Mouse (Mus musculus) stomach, embryonic 15.5 days (tissue): ENCODE results near the gene Pdgfb. TPM values are rescaled to one million over a fixed set of nuclear protein-coding genes. Genes with fewer than 3 reads are reported as not detected.

Experiments
- ATAC-seq: fragments of 200-750 bp; cut with Nextera tagmentation; 2 replicates; pipeline ENCODE4 v1.8.0; 2017; ENCODE audit warnings: low read depth, moderate number of reproducible peaks, moderate TSS enrichment; ENCODE audit not compliant: insufficient read depth, low FRiP score
- H3K27ac ChIP-seq: fragments of 300-500 bp; sonication (generic); 2 replicates; pipeline ENCODE4 v1.5.1; 2015; ENCODE audit warnings: mild to moderate bottlenecking, inconsistent platforms
- H3K27me3 ChIP-seq: fragments of 300-500 bp; sonication (generic); replicated peaks from 2 replicates; pipeline ENCODE4 v1.6.1; 2015; ENCODE audit warnings: inconsistent platforms
- H3K36me3 ChIP-seq: fragments of 300-500 bp; sonication (generic); 2 replicates; pipeline ENCODE4 v1.6.1; 2015; ENCODE audit warnings: inconsistent platforms
- H3K4me1 ChIP-seq: fragments of 300-500 bp; sonication (generic); 2 replicates; pipeline ENCODE4 v1.6.1; 2015; ENCODE audit warnings: inconsistent platforms
- H3K4me2 ChIP-seq: fragments of 300-500 bp; sonication (generic); 2 replicates; pipeline ENCODE4 v1.6.1; 2015; ENCODE audit warnings: mild to moderate bottlenecking, inconsistent platforms
- H3K4me3 ChIP-seq: fragments of 300-500 bp; sonication (generic); replicated peaks from 2 replicates; pipeline ENCODE4 v1.5.1; 2015; ENCODE audit warnings: inconsistent platforms
- H3K9ac ChIP-seq: fragments of 300-500 bp; sonication (generic); 2 replicates; pipeline ENCODE4 v1.6.1; 2015; ENCODE audit warnings: inconsistent platforms
- H3K9me3 ChIP-seq: fragments of 300-500 bp; sonication (generic); 2 replicates; pipeline ENCODE4 v1.6.1; 2016; ENCODE audit warnings: inconsistent platforms
- WGBS: fragments of 180-500 bp; shearing (Covaris S2); methylation state at CpG from one replicate; pipeline ENCODE4 v1.1.7; 2015; 5-methylcytosine and 5-hydroxymethylcytosine counted together
- microRNA-seq: library from miRNA; unstranded; fragments of <30 nt; microRNA quantifications from one replicate; pipeline ENCODE4, GENCODE M21; 2016
- polyA plus RNA-seq: library from polyadenylated mRNA; unstranded; fragments of >200 nt; fragmentation: Nextera tagmentation; extraction: Ambion mirVana; gene quantifications from 2 replicates; pipeline ENCODE4 v1.2.1, GENCODE M21; 2015

Pdgfb gene
- polyA plus RNA-seq, 1 experiment from 2014 or later = 4.7 TPM

DNA sequence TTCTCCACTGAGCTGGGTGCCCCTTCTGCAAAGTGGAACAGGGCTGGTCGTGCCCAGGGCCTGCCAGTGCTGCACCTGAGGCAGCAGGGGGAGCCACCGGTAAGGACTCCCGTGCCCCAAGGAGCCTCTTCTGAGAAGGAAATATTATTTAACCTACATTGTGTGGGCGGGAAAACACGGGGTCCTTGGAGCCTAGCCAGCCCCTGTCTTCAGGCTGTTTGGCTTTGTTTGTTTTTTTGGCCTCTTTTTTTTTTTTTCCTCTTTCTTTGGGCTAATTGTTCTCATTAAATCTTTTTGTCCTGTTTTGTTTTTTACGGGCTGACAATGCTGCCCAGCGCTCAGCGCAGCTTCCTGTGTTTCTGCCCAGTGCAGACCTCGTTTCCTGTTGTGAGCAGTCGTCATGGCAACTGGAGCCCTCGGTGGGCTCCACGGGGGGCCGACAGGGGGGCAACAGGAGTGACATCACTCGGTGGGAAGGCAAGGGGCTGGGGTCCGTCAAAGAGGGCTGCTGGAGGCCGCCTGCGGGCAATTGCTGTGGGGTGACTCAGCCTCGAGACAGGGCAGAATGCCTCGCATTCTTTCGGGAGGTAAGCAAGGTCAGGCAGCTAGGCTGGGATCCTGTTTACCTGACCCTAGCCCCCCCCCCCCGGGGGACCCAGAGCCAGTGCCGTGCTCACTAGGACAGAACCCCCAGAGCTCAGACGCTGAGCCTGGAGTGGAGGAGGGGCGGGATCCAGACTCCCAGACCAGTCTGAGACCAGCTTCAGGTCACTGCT lies 64.3 kb downstream of the Pdgfb start:
- ATAC-seq = peak; percentile 37; the same call in 1 of the 2 replicates
- no peaks in the 10 kb centered on the region for H3K9me3 ChIP-seq
- H3K27me3 ChIP-seq = no peaks in the 10 kb centered on the region
- H3K9ac ChIP-seq = peak overlapping the region; percentile 16; the same call in 1 of the 2 replicates
- no peaks in the 10 kb centered on the region for H3K36me3 ChIP-seq
- peak overlapping the region; percentile 37 for H3K4me3 ChIP-seq
- WGBS = 2% methylated on average over 24 of the region's 24 CpGs
- H3K27ac ChIP-seq = peak overlapping the region; percentile 38; the same call in 1 of the 2 replicates
- H3K4me2 ChIP-seq = peak overlapping the region; percentile 71
- peaks cover 35% of the 10 kb centered on the region for H3K4me1 ChIP-seq

DNA sequence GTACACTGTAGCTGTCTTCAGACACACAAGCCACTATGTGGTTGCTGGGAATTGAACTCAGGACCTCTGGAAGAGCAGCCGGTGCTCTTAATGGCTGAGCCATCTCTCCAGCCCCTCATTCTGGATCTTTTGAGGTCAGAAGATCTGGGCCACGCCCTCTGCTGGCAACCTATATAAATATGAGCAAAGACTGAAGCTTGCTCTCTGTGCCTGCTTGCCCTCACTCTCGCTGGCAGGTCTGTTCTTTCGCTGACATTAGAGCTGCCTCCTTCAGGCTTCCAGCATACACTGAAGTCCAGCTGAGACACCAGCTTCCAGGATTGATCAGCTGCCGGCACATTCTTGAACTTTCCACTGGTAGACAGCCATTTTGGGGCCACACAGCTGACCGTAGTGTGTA lies 67.1 kb downstream of the Pdgfb start:
- H3K27me3 ChIP-seq = no peaks in the 10 kb centered on the region
- H3K9me3 ChIP-seq = no peaks in the 10 kb centered on the region
- no peak overlapping the region for H3K9ac ChIP-seq
- H3K4me3 ChIP-seq = no peak overlapping the region
- no peak overlapping the region for H3K27ac ChIP-seq
- ATAC-seq = no peak
- H3K4me1 ChIP-seq = peaks cover 32% of the 10 kb centered on the region
- 63% methylated on average over 6 of the region's 6 CpGs for WGBS
- H3K36me3 ChIP-seq = no peaks in the 10 kb centered on the region
- H3K4me2 ChIP-seq = no peak overlapping the region

DNA sequence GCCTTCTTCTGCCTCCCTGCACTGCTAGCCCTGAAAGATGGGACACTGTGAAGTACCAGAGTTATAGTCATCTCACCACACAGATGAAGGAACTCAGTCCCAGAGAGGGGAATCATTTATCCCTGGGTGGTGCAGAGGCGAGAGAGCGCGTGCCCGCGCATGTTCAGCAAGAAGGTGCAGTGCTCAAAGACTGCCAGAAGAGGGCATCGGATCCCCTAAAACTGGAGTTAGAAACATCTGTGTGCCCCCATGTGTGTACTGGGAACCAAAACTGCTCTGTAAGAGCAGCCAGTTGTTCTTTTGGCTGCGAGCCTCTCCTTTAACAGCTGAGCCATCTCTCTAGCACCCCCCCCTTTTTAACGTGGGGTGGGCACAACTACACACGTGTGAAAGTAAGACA lies 68.0 kb downstream of the Pdgfb start:
- WGBS = 70% methylated on average over 9 of the region's 9 CpGs
- H3K9me3 ChIP-seq = no peaks in the 10 kb centered on the region

DNA sequence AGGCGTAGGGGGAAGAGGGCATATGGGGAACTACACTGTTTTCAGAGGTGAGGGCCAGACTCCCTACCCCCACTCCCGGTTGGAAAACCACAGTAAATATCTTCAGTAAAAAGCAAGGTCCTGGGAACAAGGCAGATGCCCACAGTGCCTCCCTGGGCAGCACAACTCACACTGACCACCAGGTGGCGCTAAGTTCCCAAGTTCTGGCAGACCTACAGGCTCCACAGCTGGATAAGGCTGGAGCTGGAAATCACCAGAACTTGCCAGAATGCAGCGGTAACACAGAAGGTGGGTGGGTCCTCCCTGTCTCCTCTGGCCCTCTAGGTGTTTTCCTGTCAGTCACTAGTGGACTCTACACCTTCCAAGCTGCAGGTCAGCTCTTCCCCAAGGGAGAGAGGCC lies 68.8 kb downstream of the Pdgfb start:
- peak; percentile 72 for ATAC-seq
- no peak overlapping the region for H3K27ac ChIP-seq
- no peaks in the 10 kb centered on the region for H3K9me3 ChIP-seq
- H3K4me2 ChIP-seq = no peak overlapping the region
- 12% methylated on average over 4 of the region's 4 CpGs for WGBS
- no peak overlapping the region for H3K4me3 ChIP-seq
- H3K9ac ChIP-seq = no peak overlapping the region
- H3K4me1 ChIP-seq = peaks cover 17% of the 10 kb centered on the region
- no peaks in the 10 kb centered on the region for H3K36me3 ChIP-seq
- no peaks in the 10 kb centered on the region for H3K27me3 ChIP-seq

More for the DNA sequence above, 68.0 kb downstream of the Pdgfb start:
- no peak for ATAC-seq
- Histone ChIP-seq H3K36me3 (no peaks in the 10 kb centered on the region), H3K27me3 (no peaks in the 10 kb centered on the region), H3K9ac (no peak overlapping the region), H3K4me2 (no peak overlapping the region), H3K27ac (no peak overlapping the region), H3K4me3 (no peak overlapping the region), H3K4me1 (peaks cover 24% of the 10 kb centered on the region)

Small RNA genes within 50 kb of the gene (microRNA-seq; reads per million reads assigned to microRNA genes)
- gene Mir7213 = 0.97 reads per million

Other genes starting within 250 kb of the Pdgfb start
- 44.4 and 50.4 TPM in 2 replicates for gene Dnal4, start 237.1 kb downstream of the Pdgfb start, polyA plus RNA-seq
- gene Nptxr, start 210.2 kb downstream of the Pdgfb start, polyA plus RNA-seq = 4.5 and 4.8 TPM in 2 replicates
- not detected in 2 replicates for gene Npcd, start 180.7 kb downstream of the Pdgfb start, polyA plus RNA-seq
- 62.6 and 68.0 TPM in 2 replicates for gene Cbx6, start 180.3 kb downstream of the Pdgfb start, polyA plus RNA-seq
- 22.4 and 26.5 TPM in 2 replicates for gene Apobec3, start 123.3 kb downstream of the Pdgfb start, polyA plus RNA-seq
- gene Cbx7, start 43.9 kb downstream of the Pdgfb start, polyA plus RNA-seq = 4.9 and 5.6 TPM in 2 replicates
- 32.8 and 34.7 TPM in 2 replicates for gene Syngr1, start 76.4 kb upstream of the Pdgfb start, polyA plus RNA-seq
- 883 and 1,069 TPM in 2 replicates for gene Rpl3, start 76.9 kb upstream of the Pdgfb start, polyA plus RNA-seq
- 29.5 and 33.2 TPM in 2 replicates for gene Tab1, start 118.2 kb upstream of the Pdgfb start, polyA plus RNA-seq
- gene Mgat3, start 158.7 kb upstream of the Pdgfb start, polyA plus RNA-seq = 9.6 and 10.6 TPM in 2 replicates
- 28.2 and 32.1 TPM in 2 replicates for gene Mief1, start 219.0 kb upstream of the Pdgfb start, polyA plus RNA-seq
- not detected in 2 replicates for gene AC140267.1, start 220.9 kb upstream of the Pdgfb start, polyA plus RNA-seq
- gene Atf4, start 240.2 kb upstream of the Pdgfb start, polyA plus RNA-seq = 132 and 133 TPM in 2 replicates
- 50.2 and 55.3 TPM in 2 replicates for gene Rps19bp1, start 249.3 kb upstream of the Pdgfb start, polyA plus RNA-seq